Mouse (Mus musculus) hindbrain, embryonic 12.5 days (tissue): Measurements from ENCODE around the gene Syt9. TPM values are rescaled to one million over a fixed set of nuclear protein-coding genes. Genes with fewer than 3 reads are reported as not detected.

Experiments used
- ATAC-seq: fragments of 200-750 bp; cut with Nextera tagmentation; 2 replicates; pipeline ENCODE4 v1.8.0; 2017; ENCODE audit warnings: moderate TSS enrichment; ENCODE audit not compliant: low FRiP score
- H3K27ac ChIP-seq: fragments of 300-500 bp; sonication (generic); 2 replicates; pipeline ENCODE4 v1.5.1; 2016; ENCODE audit warnings: mild to moderate bottlenecking
- H3K27me3 ChIP-seq: fragments of 300-500 bp; sonication (generic); 2 replicates; pipeline ENCODE4 v1.6.1; 2016; ENCODE audit warnings: mild to moderate bottlenecking
- H3K36me3 ChIP-seq: fragments of 300-500 bp; sonication (generic); 2 replicates; pipeline ENCODE4 v1.6.1; 2016; ENCODE audit warnings: mild to moderate bottlenecking
- H3K4me1 ChIP-seq: fragments of 300-500 bp; sonication (generic); 2 replicates; pipeline ENCODE4 v1.6.1; 2016
- H3K4me2 ChIP-seq: fragments of 300-500 bp; sonication (generic); replicated peaks from 2 replicates; pipeline ENCODE4 v1.6.1; 2016; ENCODE audit warnings: mild to moderate bottlenecking
- H3K4me3 ChIP-seq: fragments of 300-500 bp; sonication (generic); 2 replicates; pipeline ENCODE4 v1.5.1; 2016; ENCODE audit warnings: mild to moderate bottlenecking
- H3K9ac ChIP-seq: fragments of 300-500 bp; sonication (generic); 2 replicates; pipeline ENCODE4 v1.6.1; 2016; ENCODE audit warnings: mild to moderate bottlenecking, moderate library complexity
- H3K9me3 ChIP-seq: fragments of 300-500 bp; sonication (generic); replicated peaks from 2 replicates; pipeline ENCODE4 v1.6.1; 2016; ENCODE audit warnings: mild to moderate bottlenecking
- WGBS: fragments of 180-500 bp; shearing (Covaris S2); methylation state at CpG from one replicate; pipeline ENCODE4 v1.1.7; 2016; 5-methylcytosine and 5-hydroxymethylcytosine counted together
- polyA plus RNA-seq: library from polyadenylated mRNA; unstranded; fragments of >200 nt; fragmentation: Nextera tagmentation; extraction: Ambion mirVana; gene quantifications from 2 replicates; pipeline ENCODE4 v1.2.1, GENCODE M21; 2016

The Syt9 gene
- polyA plus RNA-seq, 1 experiment from 2014 or later, result 5.1 TPM

DNA sequence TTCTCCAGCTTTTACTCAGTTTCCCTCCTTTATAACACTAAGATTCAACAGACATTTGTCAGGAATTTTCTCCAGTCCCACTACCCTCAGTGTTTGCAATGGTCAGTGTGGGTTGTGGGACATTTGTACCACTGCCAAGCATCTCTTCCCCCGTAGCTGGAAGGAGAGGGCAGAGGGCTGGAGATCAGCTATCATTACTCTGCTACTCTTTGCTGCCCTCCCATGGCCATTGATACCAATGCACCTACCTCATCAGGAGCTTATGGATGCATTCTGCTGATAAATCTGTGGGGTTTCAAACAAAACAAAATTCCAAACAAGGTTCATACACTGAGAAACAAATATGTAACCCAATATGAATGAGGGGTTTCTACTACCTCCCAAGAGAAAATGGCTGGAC is 155.8 kb downstream of the Syt9 start:
- ATAC-seq, result peak; percentile 69; the same call in 1 of the 2 replicates
- no peak overlapping the region for H3K9ac ChIP-seq
- H3K4me1 ChIP-seq, result no peaks in the 10 kb centered on the region
- no peak overlapping the region for H3K4me2 ChIP-seq
- no peaks in the 10 kb centered on the region for H3K9me3 ChIP-seq
- no peak overlapping the region for H3K4me3 ChIP-seq
- H3K27me3 ChIP-seq, result no peaks in the 10 kb centered on the region
- WGBS, result 13% methylated on average over 1 of the region's 1 CpGs
- H3K36me3 ChIP-seq, result no peaks in the 10 kb centered on the region
- no peak overlapping the region for H3K27ac ChIP-seq

DNA sequence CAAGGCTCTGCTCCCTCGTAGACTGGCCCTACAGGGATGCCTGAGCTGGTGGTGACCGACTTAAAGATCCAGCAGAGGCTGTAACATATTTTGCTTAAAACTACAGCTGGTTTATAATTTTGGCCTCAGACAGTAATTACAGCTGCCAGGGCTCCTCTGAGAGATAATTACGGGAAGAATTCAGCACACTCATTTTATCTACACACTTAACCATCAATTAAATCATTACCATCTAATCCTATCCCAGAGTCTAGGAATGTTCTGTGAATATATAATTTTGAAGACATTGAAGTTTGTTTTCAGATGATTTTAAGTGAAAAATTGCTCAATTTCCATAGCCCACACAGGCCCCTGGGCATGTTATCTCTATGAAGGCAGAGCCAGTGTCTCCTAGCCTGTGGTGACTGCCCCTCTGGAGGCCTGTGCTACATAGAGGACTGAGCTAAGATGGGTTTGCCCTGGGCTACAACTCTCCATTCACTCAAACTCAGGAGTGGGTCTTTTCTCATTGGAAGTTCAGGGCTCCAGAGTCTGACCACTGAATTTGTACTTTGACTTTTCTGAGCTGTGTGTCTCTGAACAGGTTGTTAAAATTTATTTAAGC is 157.7 kb downstream of the Syt9 start:
- Histone ChIP-seq H3K4me2 (no peak overlapping the region), H3K4me1 (no peaks in the 10 kb centered on the region), H3K27ac (no peak overlapping the region), H3K27me3 (no peaks in the 10 kb centered on the region), H3K4me3 (no peak overlapping the region), H3K9ac (no peak overlapping the region), H3K36me3 (no peaks in the 10 kb centered on the region), H3K9me3 (no peaks in the 10 kb centered on the region)
- WGBS, result 82% methylated on average over 3 of the region's 3 CpGs
- ATAC-seq, result no peak

DNA sequence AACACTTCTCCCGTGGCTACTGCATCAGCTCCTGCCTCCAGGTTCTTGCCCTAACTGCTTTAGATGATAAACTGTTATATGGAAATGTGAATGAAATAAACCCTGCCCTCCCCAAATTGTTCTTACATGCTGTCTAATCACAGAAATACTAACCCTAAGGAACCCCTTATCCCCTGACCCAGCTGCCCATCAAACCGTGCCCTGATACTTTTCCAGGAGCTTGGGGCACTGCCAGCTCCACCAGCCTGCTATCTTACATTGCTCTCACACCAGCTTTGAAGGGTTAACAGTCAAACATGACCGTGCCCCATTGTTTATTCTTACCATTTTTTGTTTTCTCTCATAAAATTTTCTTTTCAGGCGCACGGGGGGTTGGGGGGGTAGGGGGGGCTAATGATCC is 158.8 kb downstream of the Syt9 start:
- ATAC-seq, result no peak
- no peaks in the 10 kb centered on the region for H3K4me1 ChIP-seq
- no peaks in the 10 kb centered on the region for H3K36me3 ChIP-seq
- H3K27me3 ChIP-seq, result no peaks in the 10 kb centered on the region
- H3K9me3 ChIP-seq, result no peaks in the 10 kb centered on the region
- H3K4me3 ChIP-seq, result no peak overlapping the region
- 81% methylated on average over 5 of the region's 5 CpGs for WGBS
- H3K4me2 ChIP-seq, result no peak overlapping the region
- no peak overlapping the region for H3K27ac ChIP-seq
- H3K9ac ChIP-seq, result no peak overlapping the region

DNA sequence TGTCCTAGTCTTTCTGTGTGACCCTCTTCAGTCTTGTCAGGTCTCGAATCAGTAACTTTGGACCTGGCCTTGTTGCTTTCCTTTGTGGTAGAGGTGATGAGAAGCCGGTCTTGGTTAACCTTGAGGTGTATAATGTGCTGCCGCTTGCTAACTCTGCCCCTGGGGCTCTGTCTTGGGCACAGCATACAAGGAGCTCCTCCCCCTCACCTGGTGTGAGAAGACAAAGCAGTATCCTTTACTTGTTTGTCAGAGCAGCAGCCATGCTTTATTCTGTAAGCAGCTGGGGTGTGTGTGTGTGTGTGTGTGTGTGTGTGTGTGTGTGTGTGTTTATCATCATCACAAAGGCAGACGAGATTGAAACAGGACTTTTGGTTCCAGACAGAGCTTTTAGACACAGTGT is 164.8 kb downstream of the Syt9 start:
- ATAC-seq, result no peak
- WGBS, result 77% methylated on average over 4 of the region's 4 CpGs

GRCm38 (mm10) chr7:107536516-107536915 is 166.0 kb downstream of the Syt9 start:
- no peak for ATAC-seq
- Histone ChIP-seq H3K9me3 (no peaks in the 10 kb centered on the region), H3K27me3 (no peaks in the 10 kb centered on the region), H3K4me2 (no peak overlapping the region), H3K9ac (no peak overlapping the region), H3K27ac (no peak overlapping the region), H3K36me3 (no peaks in the 10 kb centered on the region), H3K4me1 (no peaks in the 10 kb centered on the region), H3K4me3 (no peak overlapping the region)
- 61% methylated on average over 6 of the region's 6 CpGs for WGBS

More for the DNA sequence above, 164.8 kb downstream of the Syt9 start:
- H3K27ac ChIP-seq, result no peak overlapping the region
- H3K27me3 ChIP-seq, result no peaks in the 10 kb centered on the region
- no peaks in the 10 kb centered on the region for H3K9me3 ChIP-seq
- H3K4me2 ChIP-seq, result no peak overlapping the region
- no peaks in the 10 kb centered on the region for H3K36me3 ChIP-seq
- no peak overlapping the region for H3K9ac ChIP-seq
- no peaks in the 10 kb centered on the region for H3K4me1 ChIP-seq
- H3K4me3 ChIP-seq, result no peak overlapping the region

DNA sequence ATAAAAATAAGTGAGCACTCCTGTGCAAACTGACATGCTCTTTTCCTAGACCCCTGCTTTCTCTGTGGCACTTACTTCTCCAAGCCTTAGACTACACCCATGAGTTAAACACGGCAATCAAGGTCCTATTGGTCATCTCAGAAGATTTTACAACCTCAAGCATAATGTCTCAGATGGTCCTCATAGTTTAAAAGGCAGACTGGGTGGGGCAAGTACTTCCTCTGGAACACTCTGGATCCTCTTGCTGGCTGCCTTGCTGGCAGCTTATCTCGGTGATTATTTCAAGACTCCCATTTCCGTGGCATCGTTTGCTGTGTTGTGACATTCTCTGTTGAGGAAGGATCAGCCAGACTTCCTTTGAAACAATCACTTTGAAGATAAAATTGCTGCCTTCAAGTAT is 169.5 kb downstream of the Syt9 start:
- 78% methylated on average over 4 of the region's 4 CpGs for WGBS
- no peak overlapping the region for H3K4me3 ChIP-seq
- no peaks in the 10 kb centered on the region for H3K9me3 ChIP-seq
- H3K4me1 ChIP-seq, result no peaks in the 10 kb centered on the region
- no peak overlapping the region for H3K9ac ChIP-seq
- H3K27me3 ChIP-seq, result no peaks in the 10 kb centered on the region
- H3K4me2 ChIP-seq, result no peak overlapping the region
- no peak for ATAC-seq
- H3K27ac ChIP-seq, result no peak overlapping the region
- no peaks in the 10 kb centered on the region for H3K36me3 ChIP-seq

DNA sequence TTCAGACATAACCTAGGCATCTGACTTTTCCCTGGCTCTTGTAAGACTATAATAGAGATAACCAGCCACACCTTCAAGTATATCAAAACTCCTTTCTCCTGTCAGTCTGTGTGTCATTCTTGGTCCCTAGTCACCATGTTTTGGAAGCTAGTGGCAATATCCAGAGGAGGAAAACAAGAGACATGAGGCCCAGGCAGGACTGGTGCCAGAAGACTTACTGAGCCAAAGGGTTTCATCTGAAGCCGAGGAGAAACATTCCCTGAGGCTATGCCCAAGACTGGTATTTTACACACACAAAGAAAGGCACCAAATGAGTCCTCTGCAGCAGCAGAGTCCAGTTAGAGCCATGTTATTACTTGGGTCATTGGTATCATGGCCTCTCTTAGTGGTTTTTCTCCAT is 174.5 kb downstream of the Syt9 start:
- Histone ChIP-seq H3K36me3 (no peaks in the 10 kb centered on the region), H3K9me3 (no peaks in the 10 kb centered on the region), H3K4me1 (no peaks in the 10 kb centered on the region), H3K27me3 (no peaks in the 10 kb centered on the region), H3K27ac (no peak overlapping the region), H3K4me2 (no peak overlapping the region), H3K9ac (no peak overlapping the region), H3K4me3 (no peak overlapping the region)
- 67% methylated on average over 1 of the region's 1 CpGs for WGBS
- ATAC-seq, result no peak

DNA sequence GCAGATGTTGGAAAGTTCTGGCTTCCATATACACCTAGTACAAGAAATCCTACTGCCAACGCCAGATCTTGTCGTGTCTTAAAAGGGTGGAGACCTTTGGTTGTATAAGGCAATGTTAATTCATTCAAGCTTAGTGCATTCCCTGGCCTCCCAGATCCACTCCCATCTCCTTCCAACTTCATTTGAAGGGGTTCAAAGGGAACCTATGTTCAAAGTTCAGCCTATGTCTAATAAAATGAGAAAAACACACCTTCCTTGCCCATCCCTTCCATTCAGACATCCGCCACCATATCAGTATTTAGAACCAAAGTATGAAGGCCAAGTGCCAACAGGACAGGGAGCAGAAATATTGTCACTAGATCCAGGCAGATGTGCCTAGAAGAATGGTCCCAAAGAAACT is 177.3 kb downstream of the Syt9 start:
- WGBS, result 90% methylated on average over 3 of the region's 3 CpGs
- H3K27ac ChIP-seq, result no peak overlapping the region
- no peaks in the 10 kb centered on the region for H3K4me1 ChIP-seq
- no peak overlapping the region for H3K4me2 ChIP-seq
- H3K9ac ChIP-seq, result no peak overlapping the region
- H3K4me3 ChIP-seq, result no peak overlapping the region
- H3K9me3 ChIP-seq, result no peaks in the 10 kb centered on the region
- no peaks in the 10 kb centered on the region for H3K36me3 ChIP-seq
- ATAC-seq, result no peak
- H3K27me3 ChIP-seq, result no peaks in the 10 kb centered on the region

- Histone ChIP-seq H3K27ac (no peak overlapping the region), H3K9me3 (no peaks in the 10 kb centered on the region), H3K36me3 (no peaks in the 10 kb centered on the region), H3K9ac (no peak overlapping the region), H3K4me3 (no peak overlapping the region), H3K27me3 (no peaks in the 10 kb centered on the region), H3K4me1 (no peaks in the 10 kb centered on the region), H3K4me2 (no peak overlapping the region)
- 76% methylated on average over 1 of the region's 1 CpGs for WGBS
- no peak for ATAC-seq
These were observed 182.9 kb downstream of the Syt9 start for GRCm38 (mm10) chr7:107553461-107553860.

DNA sequence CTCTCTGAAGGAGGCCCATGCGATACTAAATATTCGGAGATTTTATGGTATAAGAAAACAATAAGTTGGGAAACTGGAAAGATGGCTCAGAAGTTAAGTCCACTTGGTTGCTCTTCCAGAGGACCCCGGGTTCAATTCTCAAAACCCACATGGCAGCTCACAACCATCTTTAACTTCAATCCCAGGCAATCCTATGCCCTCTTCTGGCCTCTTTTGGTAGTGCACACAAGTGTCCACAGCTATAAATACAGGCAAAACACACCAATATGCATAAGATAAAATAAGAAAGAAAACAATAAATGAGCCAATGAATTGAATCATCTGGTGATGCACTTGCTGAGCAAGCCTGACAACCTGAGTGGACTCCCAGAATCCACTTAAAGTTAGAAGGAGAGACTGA is 185.4 kb downstream of the Syt9 start:
- H3K36me3 ChIP-seq, result no peaks in the 10 kb centered on the region
- H3K9me3 ChIP-seq, result no peaks in the 10 kb centered on the region
- ATAC-seq, result no peak
- H3K4me3 ChIP-seq, result no peak overlapping the region
- no peak overlapping the region for H3K9ac ChIP-seq
- H3K4me2 ChIP-seq, result no peak overlapping the region
- H3K4me1 ChIP-seq, result no peaks in the 10 kb centered on the region
- no peak overlapping the region for H3K27ac ChIP-seq
- WGBS, result 89% methylated on average over 3 of the region's 3 CpGs
- no peaks in the 10 kb centered on the region for H3K27me3 ChIP-seq

DNA sequence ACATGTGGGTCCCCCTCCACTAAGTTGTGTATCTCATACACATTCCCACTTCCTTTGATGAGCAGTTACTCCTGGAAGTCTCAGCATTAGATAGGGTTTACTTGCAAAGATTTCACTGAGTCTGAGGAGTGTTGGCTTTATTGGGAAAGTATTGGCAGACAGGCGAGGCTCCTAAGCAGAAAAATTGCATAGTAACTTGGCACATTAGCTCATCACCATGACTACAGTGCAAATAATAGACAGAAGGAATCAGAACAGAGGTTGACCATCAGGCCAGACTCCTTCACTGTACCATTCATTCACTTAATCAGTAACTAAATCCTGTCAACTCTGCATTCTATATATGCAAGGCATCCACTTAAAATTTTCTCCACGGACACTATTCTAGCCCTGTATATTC is 190.1 kb downstream of the Syt9 start:
- 80% methylated on average over 2 of the region's 2 CpGs for WGBS
- no peaks in the 10 kb centered on the region for H3K36me3 ChIP-seq
- H3K27ac ChIP-seq, result no peak overlapping the region
- H3K9ac ChIP-seq, result no peak overlapping the region
- H3K27me3 ChIP-seq, result no peaks in the 10 kb centered on the region
- H3K4me3 ChIP-seq, result no peak overlapping the region
- no peak overlapping the region for H3K4me2 ChIP-seq
- no peaks in the 10 kb centered on the region for H3K9me3 ChIP-seq
- no peak for ATAC-seq
- H3K4me1 ChIP-seq, result no peaks in the 10 kb centered on the region

DNA sequence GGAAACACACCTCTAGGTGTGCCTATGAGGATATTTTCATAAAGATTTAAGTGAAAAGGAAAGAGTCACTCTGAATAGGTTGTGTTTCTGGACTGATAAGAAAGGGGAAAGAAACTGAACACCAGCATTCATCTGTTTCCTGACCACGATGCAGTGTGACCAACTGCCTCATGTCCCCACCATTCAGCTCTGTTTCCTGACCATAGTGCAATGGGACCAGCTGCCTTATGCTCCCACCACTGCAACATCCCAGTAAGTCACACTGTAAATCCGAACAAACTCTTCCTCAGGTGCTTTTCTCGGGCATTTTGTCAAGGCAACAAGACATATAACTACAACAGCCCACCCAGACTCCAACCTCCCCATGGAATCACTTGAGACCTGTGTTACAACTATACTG is 191.1 kb downstream of the Syt9 start:
- H3K9ac ChIP-seq, result no peak overlapping the region
- WGBS, result 81% methylated on average over 3 of the region's 3 CpGs
- no peaks in the 10 kb centered on the region for H3K9me3 ChIP-seq
- no peak overlapping the region for H3K4me2 ChIP-seq
- H3K27ac ChIP-seq, result no peak overlapping the region
- H3K4me1 ChIP-seq, result no peaks in the 10 kb centered on the region
- H3K27me3 ChIP-seq, result no peaks in the 10 kb centered on the region
- ATAC-seq, result no peak
- no peak overlapping the region for H3K4me3 ChIP-seq
- H3K36me3 ChIP-seq, result no peaks in the 10 kb centered on the region

DNA sequence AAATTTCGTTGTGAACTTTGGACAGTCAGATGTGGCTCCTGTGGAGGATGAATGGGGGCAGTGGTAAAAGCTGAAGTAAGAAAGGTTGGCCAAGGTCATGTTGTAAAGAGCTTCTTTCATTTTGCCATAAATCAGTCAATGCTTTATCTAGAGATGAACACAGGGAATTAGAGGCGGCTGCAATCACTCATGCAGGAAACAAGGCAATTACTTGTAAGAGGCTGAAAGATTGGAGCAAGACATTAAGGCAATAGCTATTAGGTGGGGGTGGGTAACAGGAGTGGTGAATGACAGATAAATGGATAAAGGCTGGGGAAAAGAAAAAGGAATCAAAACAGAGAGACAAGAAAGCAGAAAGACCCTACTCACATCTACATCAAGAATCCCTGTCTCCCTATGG is 193.2 kb downstream of the Syt9 start:
- WGBS, result 42% methylated on average over 2 of the region's 2 CpGs

More for the DNA sequence above, 193.2 kb downstream of the Syt9 start:
- H3K9me3 ChIP-seq, result no peaks in the 10 kb centered on the region
- H3K4me2 ChIP-seq, result no peak overlapping the region
- H3K36me3 ChIP-seq, result no peaks in the 10 kb centered on the region
- H3K27me3 ChIP-seq, result no peaks in the 10 kb centered on the region
- no peaks in the 10 kb centered on the region for H3K4me1 ChIP-seq
- no peak overlapping the region for H3K4me3 ChIP-seq
- no peak overlapping the region for H3K27ac ChIP-seq
- no peak overlapping the region for H3K9ac ChIP-seq
- ATAC-seq, result no peak
